Mouse (Mus musculus) stomach, embryonic 16.5 days (tissue): ENCODE measurements around the gene Meis2. TPM values are rescaled to one million over a fixed set of nuclear protein-coding genes. Genes with fewer than 3 reads are reported as not detected.

ENCODE experiments used
- ATAC-seq: fragments of 200-750 bp; cut with Nextera tagmentation; 2 replicates; pipeline ENCODE4 v1.8.0; 2017; ENCODE audit warnings: moderate number of reproducible peaks, moderate TSS enrichment; ENCODE audit not compliant: insufficient read depth, low FRiP score
- H3K27ac ChIP-seq: fragments of 300-500 bp; sonication (generic); 2 replicates; pipeline ENCODE4 v1.5.1; 2014; ENCODE audit warnings: low read length
- H3K27me3 ChIP-seq: fragments of 300-500 bp; sonication (generic); 2 replicates; pipeline ENCODE4 v1.6.1; 2014; ENCODE audit warnings: low read length, control low read depth, mixed read lengths; ENCODE audit not compliant: control insufficient read depth, insufficient read depth
- H3K36me3 ChIP-seq: fragments of 300-500 bp; sonication (generic); 2 replicates; pipeline ENCODE4 v1.6.1; 2014; ENCODE audit warnings: low read length; ENCODE audit not compliant: control insufficient read depth, insufficient read depth
- H3K4me1 ChIP-seq: fragments of 300-500 bp; sonication (generic); 2 replicates; pipeline ENCODE4 v1.6.1; 2014; ENCODE audit warnings: low read length, control low read depth, mixed read lengths; ENCODE audit not compliant: control insufficient read depth, insufficient read depth
- H3K4me2 ChIP-seq: fragments of 300-500 bp; sonication (generic); 2 replicates; pipeline ENCODE4 v1.6.1; 2014; ENCODE audit warnings: low read depth, low read length, mixed read lengths
- H3K4me3 ChIP-seq: fragments of 300-500 bp; sonication (generic); replicated peaks from 2 replicates; pipeline ENCODE4 v1.5.1; 2014; ENCODE audit warnings: mild to moderate bottlenecking, low read length
- H3K9ac ChIP-seq: fragments of 300-500 bp; sonication (generic); 2 replicates; pipeline ENCODE4 v1.6.1; 2014; ENCODE audit warnings: low read length
- H3K9me3 ChIP-seq: fragments of 300-500 bp; sonication (generic); replicated peaks from 2 replicates; pipeline ENCODE4 v1.6.1; 2016; ENCODE audit warnings: low read length, control low read depth; ENCODE audit not compliant: control insufficient read depth
- WGBS: fragments of 180-500 bp; shearing (Covaris S2); extraction: QIAGEN DNeasy Blood & Tissue Kit; methylation state at CpG from one replicate; pipeline ENCODE4 v1.1.7; 2014; 5-methylcytosine and 5-hydroxymethylcytosine counted together
- polyA plus RNA-seq: library from polyadenylated mRNA; unstranded; fragments of >200 nt; fragmentation: Nextera tagmentation; extraction: Ambion mirVana; gene quantifications from 2 replicates; pipeline ENCODE4 v1.2.1, GENCODE M21; 2015

Meis2 gene
- polyA plus RNA-seq, 1 experiment from 2014 or later, result 43.3 TPM

GRCm38 (mm10) chr2:116009097-116009970 is 56.3 kb downstream of the Meis2 start:
- WGBS, result 32% methylated on average over 20 of the region's 20 CpGs

GRCm38 (mm10) chr2:116002354-116002753 is 63.3 kb downstream of the Meis2 start:
- Histone ChIP-seq H3K9ac (no peak overlapping the region), H3K27ac (peak overlapping the region; percentile 6; the same call in 1 of the 2 replicates), H3K4me1 (peaks cover 32% of the 10 kb centered on the region), H3K4me2 (no peak overlapping the region), H3K27me3 (no peaks in the 10 kb centered on the region), H3K4me3 (no peak overlapping the region), H3K36me3 (peaks cover 7% of the 10 kb centered on the region; the same call in 1 of the 2 replicates), H3K9me3 (no peaks in the 10 kb centered on the region)
- 56% methylated on average over 6 of the region's 6 CpGs for WGBS
- ATAC-seq, result no peak

More at GRCm38 (mm10) chr2:116009097-116009970, 56.3 kb downstream of the Meis2 start:
- peaks cover 15% of the 10 kb centered on the region for H3K4me1 ChIP-seq
- no peaks in the 10 kb centered on the region for H3K9me3 ChIP-seq
- H3K36me3 ChIP-seq, result no peaks in the 10 kb centered on the region; the same call in 1 of the 2 replicates
- peak overlapping the region; percentile 38 for H3K4me2 ChIP-seq
- H3K27me3 ChIP-seq, result no peaks in the 10 kb centered on the region
- peak; percentile 68; the same call in 1 of the 2 replicates for ATAC-seq
- H3K9ac ChIP-seq, result peak overlapping the region; percentile 7; the same call in 1 of the 2 replicates
- H3K4me3 ChIP-seq, result peak overlapping the region; percentile 9; the same call in 1 of the 2 replicates
- H3K27ac ChIP-seq, result 0 out of 2 replicates have a peak overlapping the region, but pooled peaks have one; percentile 34

GRCm38 (mm10) chr2:116001352-116002138 is 64.1 kb downstream of the Meis2 start:
- Histone ChIP-seq H3K27ac (peak overlapping the region; percentile 27), H3K9ac (no peak overlapping the region), H3K4me3 (no peak overlapping the region), H3K4me1 (peaks cover 34% of the 10 kb centered on the region), H3K27me3 (no peaks in the 10 kb centered on the region), H3K36me3 (peaks cover 7% of the 10 kb centered on the region; the same call in 1 of the 2 replicates), H3K9me3 (no peaks in the 10 kb centered on the region), H3K4me2 (no peak overlapping the region)
- WGBS, result 29% methylated on average over 6 of the region's 6 CpGs
- ATAC-seq, result no peak

GRCm38 (mm10) chr2:116000514-116000913 is 65.1 kb downstream of the Meis2 start:
- 88% methylated on average over 5 of the region's 5 CpGs for WGBS
- H3K36me3 ChIP-seq, result peaks cover 7% of the 10 kb centered on the region; the same call in 1 of the 2 replicates
- no peaks in the 10 kb centered on the region for H3K9me3 ChIP-seq
- H3K27me3 ChIP-seq, result no peaks in the 10 kb centered on the region
- H3K27ac ChIP-seq, result no peak overlapping the region
- peaks cover 34% of the 10 kb centered on the region for H3K4me1 ChIP-seq
- no peak overlapping the region for H3K4me2 ChIP-seq
- no peak for ATAC-seq
- no peak overlapping the region for H3K4me3 ChIP-seq
- H3K9ac ChIP-seq, result no peak overlapping the region

GRCm38 (mm10) chr2:115998802-115999201 is 66.8 kb downstream of the Meis2 start:
- H3K4me2 ChIP-seq, result no peak overlapping the region
- no peaks in the 10 kb centered on the region for H3K27me3 ChIP-seq
- H3K9ac ChIP-seq, result no peak overlapping the region
- no peak overlapping the region for H3K4me3 ChIP-seq
- WGBS, result 81% methylated on average over 5 of the region's 5 CpGs
- no peak for ATAC-seq
- H3K27ac ChIP-seq, result no peak overlapping the region
- peaks cover 37% of the 10 kb centered on the region for H3K4me1 ChIP-seq
- peaks cover 7% of the 10 kb centered on the region; the same call in 1 of the 2 replicates for H3K36me3 ChIP-seq
- no peaks in the 10 kb centered on the region for H3K9me3 ChIP-seq

- Histone ChIP-seq H3K4me2 (no peak overlapping the region), H3K4me1 (peaks cover 23% of the 10 kb centered on the region), H3K4me3 (no peak overlapping the region), H3K36me3 (peaks cover 7% of the 10 kb centered on the region; the same call in 1 of the 2 replicates), H3K9me3 (no peaks in the 10 kb centered on the region), H3K9ac (no peak overlapping the region), H3K27ac (no peak overlapping the region), H3K27me3 (no peaks in the 10 kb centered on the region)
- WGBS, result 78% methylated on average over 2 of the region's 2 CpGs
- ATAC-seq, result no peak
Measured at GRCm38 (mm10) chr2:115996438-115996837, 69.2 kb downstream of the Meis2 start.

GRCm38 (mm10) chr2:115993877-115994276 is 71.8 kb downstream of the Meis2 start:
- Histone ChIP-seq H3K9me3 (no peaks in the 10 kb centered on the region), H3K36me3 (no peaks in the 10 kb centered on the region), H3K9ac (no peak overlapping the region), H3K4me3 (no peak overlapping the region), H3K27me3 (no peaks in the 10 kb centered on the region), H3K4me2 (no peak overlapping the region), H3K27ac (no peak overlapping the region), H3K4me1 (peaks cover 19% of the 10 kb centered on the region)
- 78% methylated on average over 4 of the region's 4 CpGs for WGBS
- ATAC-seq, result no peak

GRCm38 (mm10) chr2:115989249-115989648 is 76.4 kb downstream of the Meis2 start:
- Histone ChIP-seq H3K27me3 (no peaks in the 10 kb centered on the region), H3K4me3 (no peak overlapping the region), H3K4me2 (no peak overlapping the region), H3K36me3 (no peaks in the 10 kb centered on the region), H3K27ac (no peak overlapping the region), H3K9ac (no peak overlapping the region), H3K4me1 (peaks cover 12% of the 10 kb centered on the region), H3K9me3 (no peaks in the 10 kb centered on the region)
- no peak for ATAC-seq
- 93% methylated on average over 6 of the region's 6 CpGs for WGBS
